Mouse (Mus musculus) left cerebral cortex, postnatal 14 days (tissue): Measurements from ENCODE around the gene Gm1979. TPM values are rescaled to one million over a fixed set of nuclear protein-coding genes. Genes with fewer than 3 reads are reported as not detected.
"Not testable (repeated sequence)": the region's sequence is repeated elsewhere in the genome, so short reads cannot be mapped to it uniquely, and the experiment has no call there.

Source experiments
- DNase-seq, 2 experiments: peaks; one replicate each; pipeline ENCODE4 v3.0.0; 2021 to 2022; ENCODE audit warnings: low spot score in 2 of 2, mixed read lengths in 1 of 2
- intact Hi-C: fragments of 180-260 bp; cut with DNase I; formaldehyde crosslinking; loops from one replicate; pipeline ENCODE4 v1.15.1; 2025
- long read RNA-seq, 2 experiments: library from polyadenylated mRNA; stranded (forward); transcript quantifications; one replicate each; pipeline ENCODE4 v2.0.0; 2021
- total RNA-seq, 2 experiments: library from RNA; stranded (reverse); gene quantifications; 2 replicates each; pipeline ENCODE4 v1.2.3; 2021

Gm1979 gene
- total RNA-seq: not detected
- long read RNA-seq, experiment 1: 0 reads
- long read RNA-seq, experiment 2: 0 reads

DNA sequence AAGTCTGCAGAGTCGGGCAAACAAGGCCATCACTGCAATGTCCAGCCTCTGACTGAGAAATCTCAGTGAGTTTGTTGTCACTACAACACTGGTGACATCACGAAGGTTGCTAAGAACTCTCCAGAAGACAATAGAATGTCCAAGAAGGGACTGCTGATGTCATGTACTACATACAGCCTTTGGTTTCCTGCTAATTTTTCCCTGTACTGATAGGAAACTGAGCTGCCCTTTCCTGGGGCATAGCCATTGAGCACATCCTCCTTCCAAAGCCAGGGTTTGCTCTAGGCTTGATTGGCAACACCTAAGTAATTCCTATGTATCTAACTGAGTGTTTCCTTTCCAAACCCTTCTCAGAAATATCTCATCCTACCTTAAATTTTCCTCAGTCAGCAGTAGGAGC is at the start of gene Gm1979:
TSS of gene Gm1979 (minus strand) at position 101 of the 400 bp plus-strand sequence.
- intact Hi-C loops, DNase-seq: not testable (repeated sequence)

DNA sequence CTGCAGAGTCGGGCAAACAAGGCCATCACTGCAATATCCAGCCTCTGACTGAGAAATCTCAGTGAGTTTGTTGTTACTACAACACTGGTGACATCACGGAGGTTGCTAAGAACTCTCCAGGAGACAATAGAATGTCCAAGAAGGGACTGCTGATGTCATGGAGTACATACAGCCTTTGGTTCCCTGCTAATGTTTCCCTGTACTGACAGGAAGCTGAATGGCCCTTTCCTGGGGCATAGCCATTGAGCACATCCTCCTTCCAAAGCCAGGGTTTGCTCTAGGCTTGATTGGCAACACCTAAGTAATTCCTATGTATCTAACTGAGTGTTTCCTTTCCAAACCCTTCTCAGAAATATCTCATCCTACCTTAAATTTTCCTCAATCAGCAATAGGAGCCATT is 34.9 kb upstream of the Gm1979 start, which contains the start of gene Speer4a:
TSS of gene Speer4a (minus strand) at position 101 of the 400 bp plus-strand sequence.
- DNase-seq, intact Hi-C loops: not testable (repeated sequence)

DNA sequence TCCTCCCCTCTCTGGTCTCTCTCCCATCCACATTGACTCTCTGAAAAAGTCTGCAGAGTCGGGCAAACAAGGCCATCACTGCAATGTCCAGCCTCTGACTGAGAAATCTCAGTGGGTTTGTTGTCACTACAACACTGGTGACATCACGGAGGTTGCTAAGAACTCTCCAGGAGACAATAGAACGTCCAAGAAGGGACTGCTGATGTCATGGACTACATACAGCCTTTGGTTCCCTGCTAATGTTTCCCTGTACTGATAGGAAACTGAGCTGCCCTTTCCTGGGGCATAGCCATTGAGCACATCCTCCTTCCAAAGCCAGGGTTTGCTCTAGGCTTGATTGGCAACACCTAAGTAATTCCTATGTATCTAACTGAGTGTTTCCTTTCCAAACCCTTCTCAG is 18.2 kb upstream of the Gm1979 start, which contains the start of gene Gm5862:
TSS of gene Gm5862 (minus strand) at position 101 of the 400 bp plus-strand sequence.
- intact Hi-C loops, DNase-seq: not testable (repeated sequence)

DNA sequence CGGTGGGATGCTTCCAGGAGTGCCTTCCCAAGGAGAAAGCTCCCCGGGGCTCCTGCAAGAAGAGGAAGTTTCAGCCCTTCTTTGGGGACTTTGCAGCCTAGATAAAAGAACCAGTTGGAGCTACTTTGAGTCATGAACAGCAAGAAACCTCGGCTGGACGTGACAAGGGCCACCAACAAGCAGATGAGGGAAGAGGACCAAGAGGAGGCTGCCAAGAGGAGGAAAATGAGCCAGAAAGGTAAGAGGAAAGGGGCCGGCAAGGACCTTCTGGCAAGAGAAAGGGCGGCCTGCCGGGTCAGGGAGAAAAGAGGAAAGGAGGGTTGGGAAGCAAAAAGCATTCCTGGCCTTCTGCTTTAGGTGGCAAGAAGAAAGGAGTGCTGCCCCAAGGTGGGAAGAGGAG is 3.1 kb upstream of the Gm1979 start:
- DNase-seq, intact Hi-C loops: not testable (repeated sequence)

DNA sequence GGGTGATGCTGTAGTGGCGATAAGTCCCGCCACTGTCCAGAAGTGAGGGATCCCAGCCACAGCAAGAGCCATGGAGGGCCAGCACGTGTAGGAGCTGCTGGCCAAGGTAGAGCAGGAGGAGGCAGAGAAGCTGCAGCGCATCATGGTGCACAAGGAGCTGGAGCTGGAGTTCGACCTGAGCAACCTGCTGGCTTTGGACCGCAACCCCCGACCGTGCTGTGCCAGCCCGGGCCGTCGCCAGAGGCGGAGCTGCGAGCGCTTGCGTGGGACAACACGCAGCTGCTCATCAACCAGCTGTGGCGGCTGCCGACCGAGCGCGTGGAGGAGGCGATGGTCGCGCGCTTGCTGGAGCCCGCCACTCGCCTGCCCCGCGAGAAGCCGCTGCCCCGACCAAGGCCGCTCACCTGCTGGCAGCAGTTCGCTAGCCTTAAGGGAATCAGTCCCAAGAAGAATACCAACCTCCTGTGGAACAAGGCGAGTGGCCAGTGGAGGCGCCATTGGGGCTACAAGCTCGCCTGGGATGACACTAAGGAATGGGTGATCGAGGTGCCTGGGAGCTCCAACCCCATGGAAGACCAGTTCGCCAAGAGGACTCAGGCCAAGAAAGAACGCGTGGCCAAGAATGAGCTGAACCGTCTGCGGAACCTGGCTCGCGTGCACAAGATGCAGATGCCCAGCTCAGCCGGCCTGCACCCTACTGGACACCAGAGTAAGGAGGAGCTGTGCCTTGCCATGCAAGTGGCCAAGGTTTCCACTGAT is 2.5 kb upstream of the Gm1979 start:
- peak; percentile 6 to 18 for DNase-seq
- intact Hi-C loops: not testable (repeated sequence)

DNA sequence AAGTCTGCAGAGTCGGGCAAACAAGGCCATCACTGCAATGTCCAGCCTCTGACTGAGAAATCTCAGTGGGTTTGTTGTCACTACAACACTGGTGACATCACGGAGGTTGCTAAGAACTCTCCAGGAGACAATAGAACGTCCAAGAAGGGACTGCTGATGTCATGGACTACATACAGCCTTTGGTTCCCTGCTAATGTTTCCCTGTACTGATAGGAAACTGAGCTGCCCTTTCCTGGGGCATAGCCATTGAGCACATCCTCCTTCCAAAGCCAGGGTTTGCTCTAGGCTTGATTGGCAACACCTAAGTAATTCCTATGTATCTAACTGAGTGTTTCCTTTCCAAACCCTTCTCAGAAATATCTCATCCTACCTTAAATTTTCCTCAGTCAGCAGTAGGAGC is 16.0 kb downstream of the Gm1979 start, which contains the start of gene Gm21698:
TSS of gene Gm21698 (minus strand) at position 101 of the 400 bp plus-strand sequence.
- DNase-seq, intact Hi-C loops: not testable (repeated sequence)

DNA sequence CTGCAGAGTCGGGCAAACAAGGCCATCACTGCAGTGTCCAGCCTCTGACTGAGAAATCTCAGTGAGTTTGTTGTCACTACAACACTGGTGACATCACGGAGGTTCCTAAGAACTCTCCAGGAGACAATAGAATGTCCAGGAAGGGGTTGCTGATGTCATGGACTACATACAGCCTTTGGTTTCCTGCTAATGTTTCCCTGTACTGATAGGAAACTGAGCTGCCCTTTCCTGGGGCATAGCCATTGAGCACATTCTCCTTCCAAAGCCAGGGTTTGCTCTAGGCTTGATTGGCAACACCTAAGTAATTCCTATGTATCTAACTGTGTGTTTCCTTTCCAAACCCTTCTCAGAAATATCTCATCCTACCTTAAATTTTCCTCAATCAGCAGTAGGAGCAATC is 32.0 kb downstream of the Gm1979 start, which contains the start of gene Gm21680:
TSS of gene Gm21680 (minus strand) at position 101 of the 400 bp plus-strand sequence.
- intact Hi-C loops, DNase-seq: not testable (repeated sequence)

DNA sequence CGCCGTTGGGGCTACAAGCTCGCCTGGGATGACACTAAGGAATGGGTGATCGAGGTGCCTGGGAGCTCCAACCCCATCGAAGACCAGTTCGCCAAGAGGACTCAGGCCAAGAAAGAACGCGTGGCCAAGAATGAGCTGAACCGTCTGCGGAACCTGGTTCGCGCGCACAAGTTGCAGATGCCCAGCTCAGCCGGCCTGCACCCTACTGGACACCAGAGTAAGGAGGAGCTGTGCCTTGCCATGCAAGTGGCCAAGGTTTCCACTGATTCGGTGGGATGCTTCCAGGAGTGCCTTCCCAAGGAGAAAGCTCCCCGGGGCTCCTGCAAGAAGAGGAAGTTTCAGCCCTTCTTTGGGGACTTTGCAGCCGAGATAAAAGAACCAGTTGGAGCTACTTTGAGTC is 47.5 kb downstream of the Gm1979 start:
- intact Hi-C loops: not testable (repeated sequence)

DNA sequence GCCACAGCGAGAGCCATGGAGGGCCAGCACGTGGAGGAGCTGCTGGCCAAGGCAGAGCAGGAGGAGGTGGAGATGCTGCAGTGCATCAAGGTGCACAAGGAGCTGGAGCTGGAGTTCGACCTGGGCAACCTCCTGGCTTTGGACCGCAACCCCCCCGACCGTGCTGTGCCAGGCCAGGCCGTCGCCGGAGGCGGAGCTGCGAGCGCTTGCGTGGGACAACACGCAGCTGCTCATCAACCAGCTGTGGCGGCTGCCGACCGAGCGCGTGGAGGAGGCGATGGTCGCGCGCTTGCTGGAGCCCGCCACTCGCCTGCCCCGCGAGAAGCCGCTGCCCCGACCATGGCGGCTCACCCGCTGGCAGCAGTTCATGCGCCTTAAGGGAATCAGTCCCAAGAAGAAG is 48.0 kb downstream of the Gm1979 start:
- DNase-seq, intact Hi-C loops: not testable (repeated sequence)

More for the DNA sequence above, 47.5 kb downstream of the Gm1979 start:
- not testable (repeated sequence) for DNase-seq

DNA sequence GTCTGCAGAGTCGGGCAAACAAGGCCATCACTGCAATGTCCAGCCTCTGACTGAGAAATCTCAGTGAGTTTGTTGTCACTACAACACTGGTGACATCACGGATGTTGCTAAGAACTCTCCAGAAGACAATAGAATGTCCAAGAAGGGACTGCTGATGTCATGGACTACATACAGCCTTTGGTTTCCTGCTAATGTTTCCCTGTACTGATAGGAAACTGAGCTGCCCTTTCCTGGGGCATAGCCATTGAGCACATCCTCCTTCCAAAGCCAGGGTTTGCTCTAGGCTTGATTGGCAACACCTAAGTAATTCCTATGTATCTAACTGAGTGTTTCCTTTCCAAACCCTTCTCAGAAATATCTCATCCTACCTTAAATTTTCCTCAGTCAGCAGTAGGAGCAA is 50.3 kb downstream of the Gm1979 start, which contains the start of gene Gm21671:
TSS of gene Gm21671 (minus strand) at position 101 of the 400 bp plus-strand sequence.
- intact Hi-C loops, DNase-seq: not testable (repeated sequence)

Other genes with a start within 250 kb of the Gm1979 start
- gene Actr3b, start 244.8 kb downstream of the Gm1979 start, total RNA-seq: 100 to 1,000 TPM; 191 to 211 TPM
- not detected for gene Gm21663, start 62.4 kb downstream of the Gm1979 start, total RNA-seq
- not detected for gene Gm21671, start 50.4 kb downstream of the Gm1979 start, total RNA-seq
- gene Gm21680, start 32.1 kb downstream of the Gm1979 start, total RNA-seq: not detected
- gene Gm21698, start 16.1 kb downstream of the Gm1979 start, total RNA-seq: not detected
- gene Gm5862, start 18.1 kb upstream of the Gm1979 start, total RNA-seq: not detected
- gene Speer4a, start 34.8 kb upstream of the Gm1979 start, total RNA-seq: not detected
- not detected for gene Gm7347, start 53.8 kb upstream of the Gm1979 start, total RNA-seq
- not detected for gene Gm10471, start 84.5 kb upstream of the Gm1979 start, total RNA-seq
- gene 5031410I06Rik, start 100.6 kb upstream of the Gm1979 start, total RNA-seq: not detected
- gene Gm10220, start 116.6 kb upstream of the Gm1979 start, total RNA-seq: not detected